Mouse (Mus musculus): Measurements from ENCODE around the gene Dmrt1. TPM values are rescaled to one million over a fixed set of nuclear protein-coding genes. Genes with fewer than 3 reads are reported as not detected.

The Dmrt1 gene
- polyA plus RNA-seq, 1 experiment: not detected

GRCm38 (mm10) chr19:25551053-25551452 is 45.6 kb downstream of the Dmrt1 start:
- Histone ChIP-seq H3K4me3 (ENCODE audit: insufficient read depth, low read length) (no peak overlapping the region), H3K27ac (ENCODE audit: insufficient read depth, low read depth, low read length) (no peak overlapping the region), H3K4me1 (ENCODE audit: control insufficient read depth, insufficient read depth, low read length) (no peaks in the 10 kb centered on the region)
- TF ChIP-seq CTCF (IDR thresholded peaks at IDR 0.05; ENCODE audit: low read depth, low read length) (no peak), POLR2A (IDR thresholded peaks at IDR 0.05; ENCODE audit: borderline replicate concordance, low read depth, low read length) (no peak)

- H3K4me3 ChIP-seq (ENCODE audit: insufficient read depth, low read length): no peak overlapping the region
- no peaks in the 10 kb centered on the region for H3K4me1 ChIP-seq (ENCODE audit: control insufficient read depth, insufficient read depth, low read length)
- H3K27ac ChIP-seq (ENCODE audit: insufficient read depth, low read depth, low read length): no peak overlapping the region
- TF ChIP-seq CTCF (IDR thresholded peaks at IDR 0.05; ENCODE audit: low read depth, low read length): no peak
- TF ChIP-seq POLR2A (IDR thresholded peaks at IDR 0.05; ENCODE audit: borderline replicate concordance, low read depth, low read length): no peak
Measured at GRCm38 (mm10) chr19:25564430-25564829, 59.0 kb downstream of the Dmrt1 start.

- no peak overlapping the region for H3K4me3 ChIP-seq (ENCODE audit: insufficient read depth, low read length)
- TF ChIP-seq CTCF (IDR thresholded peaks at IDR 0.05; ENCODE audit: low read depth, low read length): no peak
- no peak for TF ChIP-seq POLR2A (IDR thresholded peaks at IDR 0.05; ENCODE audit: borderline replicate concordance, low read depth, low read length)
- no peaks in the 10 kb centered on the region for H3K4me1 ChIP-seq (ENCODE audit: control insufficient read depth, insufficient read depth, low read length)
- no peak overlapping the region for H3K27ac ChIP-seq (ENCODE audit: insufficient read depth, low read depth, low read length)
Measured at GRCm38 (mm10) chr19:25569778-25570177, 64.4 kb downstream of the Dmrt1 start.

- TF ChIP-seq CTCF (IDR thresholded peaks at IDR 0.05; ENCODE audit: low read depth, low read length) (no peak), POLR2A (IDR thresholded peaks at IDR 0.05; ENCODE audit: borderline replicate concordance, low read depth, low read length) (no peak)
- Histone ChIP-seq H3K27ac (ENCODE audit: insufficient read depth, low read depth, low read length) (no peak overlapping the region), H3K4me1 (ENCODE audit: control insufficient read depth, insufficient read depth, low read length) (no peaks in the 10 kb centered on the region), H3K4me3 (ENCODE audit: insufficient read depth, low read length) (no peak overlapping the region)
Measured at GRCm38 (mm10) chr19:25574431-25574830, 69.0 kb downstream of the Dmrt1 start.

- Histone ChIP-seq H3K27ac (ENCODE audit: insufficient read depth, low read depth, low read length) (no peak overlapping the region), H3K4me3 (ENCODE audit: insufficient read depth, low read length) (no peak overlapping the region), H3K4me1 (ENCODE audit: control insufficient read depth, insufficient read depth, low read length) (no peaks in the 10 kb centered on the region)
- TF ChIP-seq CTCF (IDR thresholded peaks at IDR 0.05; ENCODE audit: low read depth, low read length): no peak
- TF ChIP-seq POLR2A (IDR thresholded peaks at IDR 0.05; ENCODE audit: borderline replicate concordance, low read depth, low read length): no peak
Measured at GRCm38 (mm10) chr19:25574981-25575814, 69.8 kb downstream of the Dmrt1 start.

GRCm38 (mm10) chr19:25578358-25578757 is 72.9 kb downstream of the Dmrt1 start:
- no peak for TF ChIP-seq CTCF (IDR thresholded peaks at IDR 0.05; ENCODE audit: low read depth, low read length)
- TF ChIP-seq POLR2A (IDR thresholded peaks at IDR 0.05; ENCODE audit: borderline replicate concordance, low read depth, low read length): no peak
- no peaks in the 10 kb centered on the region for H3K4me1 ChIP-seq (ENCODE audit: control insufficient read depth, insufficient read depth, low read length)
- no peak overlapping the region for H3K4me3 ChIP-seq (ENCODE audit: insufficient read depth, low read length)
- no peak overlapping the region for H3K27ac ChIP-seq (ENCODE audit: insufficient read depth, low read depth, low read length)

- TF ChIP-seq CTCF (IDR thresholded peaks at IDR 0.05; ENCODE audit: low read depth, low read length) (no peak), POLR2A (IDR thresholded peaks at IDR 0.05; ENCODE audit: borderline replicate concordance, low read depth, low read length) (no peak)
- H3K4me3 ChIP-seq (ENCODE audit: insufficient read depth, low read length): no peak overlapping the region
- H3K4me1 ChIP-seq (ENCODE audit: control insufficient read depth, insufficient read depth, low read length): no peaks in the 10 kb centered on the region
- no peak overlapping the region for H3K27ac ChIP-seq (ENCODE audit: insufficient read depth, low read depth, low read length)
Measured at GRCm38 (mm10) chr19:25579440-25579839, 74.0 kb downstream of the Dmrt1 start.

GRCm38 (mm10) chr19:25597717-25598232 is 92.4 kb downstream of the Dmrt1 start:
- TF ChIP-seq CTCF (IDR thresholded peaks at IDR 0.05; ENCODE audit: low read depth, low read length): no peak
- no peak for TF ChIP-seq POLR2A (IDR thresholded peaks at IDR 0.05; ENCODE audit: borderline replicate concordance, low read depth, low read length)
- Histone ChIP-seq H3K27ac (ENCODE audit: insufficient read depth, low read depth, low read length) (no peak overlapping the region), H3K4me3 (ENCODE audit: insufficient read depth, low read length) (no peak overlapping the region), H3K4me1 (ENCODE audit: control insufficient read depth, insufficient read depth, low read length) (no peaks in the 10 kb centered on the region)

- Histone ChIP-seq H3K4me3 (ENCODE audit: insufficient read depth, low read length) (no peak overlapping the region), H3K27ac (ENCODE audit: insufficient read depth, low read depth, low read length) (no peak overlapping the region), H3K4me1 (ENCODE audit: control insufficient read depth, insufficient read depth, low read length) (no peaks in the 10 kb centered on the region)
- TF ChIP-seq POLR2A (IDR thresholded peaks at IDR 0.05; ENCODE audit: borderline replicate concordance, low read depth, low read length) (no peak), CTCF (IDR thresholded peaks at IDR 0.05; ENCODE audit: low read depth, low read length) (no peak)
Measured at GRCm38 (mm10) chr19:25598626-25599025, 93.2 kb downstream of the Dmrt1 start.

GRCm38 (mm10) chr19:25601966-25602365 is 96.5 kb downstream of the Dmrt1 start:
- Histone ChIP-seq H3K4me3 (ENCODE audit: insufficient read depth, low read length) (no peak overlapping the region), H3K4me1 (ENCODE audit: control insufficient read depth, insufficient read depth, low read length) (no peaks in the 10 kb centered on the region), H3K27ac (ENCODE audit: insufficient read depth, low read depth, low read length) (no peak overlapping the region)
- TF ChIP-seq POLR2A (IDR thresholded peaks at IDR 0.05; ENCODE audit: borderline replicate concordance, low read depth, low read length) (no peak), CTCF (IDR thresholded peaks at IDR 0.05; ENCODE audit: low read depth, low read length) (no peak)
